Mouse (Mus musculus) megakaryocyte, embryonic 14.5 days (primary cell): ENCODE data around the gene Gcn1l1.

Source experiments
- FLI1 ChIP-seq: IDR thresholded peaks from 2 replicates; pipeline ENCODE4 v1.6.1; 2012; ENCODE audit warnings: low read length, inconsistent platforms, mixed read lengths
- GATA1 ChIP-seq: IDR thresholded peaks from 3 replicates; pipeline ENCODE4 v1.6.1; 2012; ENCODE audit warnings: mixed read lengths, low read length, inconsistent platforms, borderline replicate concordance

- TF ChIP-seq GATA1 (no peak), FLI1 (no peak)
These were observed 29.4 kb upstream of the Gcn1l1 start for GRCm38 (mm10) chr5:115535635-115536034.
